Mouse (Mus musculus) erythroblast, embryonic 14.5 days (primary cell): ENCODE data around the gene Syne1. TPM values are rescaled to one million over a fixed set of nuclear protein-coding genes. Genes with fewer than 3 reads are reported as not detected.

Experiments used
- H3K27me3 ChIP-seq: 2 replicates; pipeline ENCODE4 v1.6.1; 2012; ENCODE audit warnings: inconsistent platforms; ENCODE audit not compliant: control insufficient read depth
- H3K36me3 ChIP-seq: 2 replicates; pipeline ENCODE4 v1.6.1; 2012; ENCODE audit warnings: mild to moderate bottlenecking, inconsistent platforms; ENCODE audit not compliant: control insufficient read depth
- H3K4me1 ChIP-seq: 2 replicates; pipeline ENCODE4 v1.6.1; 2012; ENCODE audit warnings: inconsistent platforms; ENCODE audit not compliant: control insufficient read depth
- H3K4me3 ChIP-seq: replicated peaks from 2 replicates; pipeline ENCODE3; 2012; ENCODE audit warnings: moderate library complexity, mild to moderate bottlenecking, inconsistent platforms
- H3K9me3 ChIP-seq: 2 replicates; pipeline ENCODE4 v1.6.1; 2012; ENCODE audit warnings: low read length, inconsistent platforms, mixed read lengths; ENCODE audit not compliant: control insufficient read depth
- GATA1 ChIP-seq: IDR thresholded peaks from 2 replicates; pipeline ENCODE4 v1.6.1; 2012; ENCODE audit warnings: low read length, inconsistent platforms, mixed read lengths
- TAL1 ChIP-seq: IDR thresholded peaks from 3 replicates; pipeline ENCODE4 v1.6.1; 2012; ENCODE audit warnings: low read length, inconsistent platforms, mixed read lengths
- polyA plus RNA-seq: library from polyadenylated mRNA; stranded (reverse); fragments of >175 nt; gene quantifications from 2 replicates; pipeline ENCODE4 v1.2.3, GENCODE M21; 2012

The Syne1 gene
- polyA plus RNA-seq, 1 experiment, result 0.19 TPM

- Histone ChIP-seq H3K27me3 (no peaks in the 10 kb centered on the region), H3K4me1 (no peaks in the 10 kb centered on the region), H3K4me3 (no peak overlapping the region), H3K9me3 (no peaks in the 10 kb centered on the region), H3K36me3 (peaks cover 23% of the 10 kb centered on the region)
- TF ChIP-seq TAL1, result no peak
- TF ChIP-seq GATA1, result no peak
Observed at GRCm38 (mm10) chr10:5177446-5178015, 373.8 kb downstream of the Syne1 start.

DNA sequence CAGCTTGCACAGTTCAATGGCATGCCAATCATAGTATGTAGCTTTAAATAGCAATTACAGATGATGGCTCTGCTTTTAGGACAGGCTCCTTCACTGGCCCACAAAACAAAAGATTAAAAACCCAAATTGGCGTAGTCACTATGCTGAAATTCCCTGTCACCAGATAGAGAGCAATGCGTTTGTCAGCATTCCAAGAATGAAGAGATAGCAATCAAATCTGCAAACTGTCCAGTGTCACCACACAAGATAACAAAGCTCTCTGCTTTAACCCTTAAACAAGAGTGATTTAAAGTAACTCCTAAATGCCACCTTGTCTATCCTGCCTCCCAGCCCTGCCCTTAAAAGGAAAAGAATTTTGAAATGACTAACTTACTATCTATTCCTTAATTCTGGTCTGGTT, 374.9 kb downstream of the Syne1 start:
- no peak for TF ChIP-seq GATA1
- no peak for TF ChIP-seq TAL1
- Histone ChIP-seq H3K36me3 (peaks cover 19% of the 10 kb centered on the region), H3K27me3 (no peaks in the 10 kb centered on the region), H3K4me1 (no peaks in the 10 kb centered on the region), H3K4me3 (no peak overlapping the region), H3K9me3 (no peaks in the 10 kb centered on the region)

GRCm38 (mm10) chr10:5170425-5170824, 380.9 kb downstream of the Syne1 start:
- Histone ChIP-seq H3K4me1 (peaks cover 7% of the 10 kb centered on the region), H3K4me3 (no peak overlapping the region), H3K36me3 (peaks cover 44% of the 10 kb centered on the region), H3K9me3 (peaks cover 4% of the 10 kb centered on the region), H3K27me3 (no peaks in the 10 kb centered on the region)
- TF ChIP-seq GATA1 (no peak), TAL1 (no peak)

DNA sequence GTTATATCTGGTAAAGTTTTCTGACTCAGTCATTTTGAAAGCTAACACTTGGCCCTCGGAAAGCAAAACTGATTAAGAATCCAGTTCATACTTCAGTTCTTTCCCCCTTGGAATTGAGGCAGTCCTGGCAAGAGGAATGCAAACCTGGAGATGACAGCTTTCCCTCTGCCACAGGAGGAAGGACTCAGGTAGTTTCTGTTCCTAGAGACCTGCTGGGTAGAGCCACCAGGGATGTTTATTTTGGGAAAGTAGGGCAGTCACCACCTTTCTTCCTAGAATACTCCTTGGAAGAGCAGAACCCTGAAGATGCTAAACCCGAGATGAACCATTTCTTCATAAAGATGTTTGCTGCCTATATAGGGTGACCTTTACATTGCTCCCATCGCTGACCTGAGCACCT, 383.8 kb downstream of the Syne1 start:
- peaks cover 10% of the 10 kb centered on the region for H3K4me1 ChIP-seq
- peaks cover 4% of the 10 kb centered on the region for H3K9me3 ChIP-seq
- H3K27me3 ChIP-seq, result no peaks in the 10 kb centered on the region
- no peak for TF ChIP-seq GATA1
- no peak for TF ChIP-seq TAL1
- H3K4me3 ChIP-seq, result no peak overlapping the region
- H3K36me3 ChIP-seq, result peaks cover 35% of the 10 kb centered on the region

GRCm38 (mm10) chr10:5165439-5165838, 385.8 kb downstream of the Syne1 start:
- Histone ChIP-seq H3K9me3 (peaks cover under 1% of the 10 kb centered on the region), H3K36me3 (peaks cover 32% of the 10 kb centered on the region), H3K4me3 (no peak overlapping the region), H3K4me1 (peaks cover 10% of the 10 kb centered on the region), H3K27me3 (no peaks in the 10 kb centered on the region)
- no peak for TF ChIP-seq TAL1
- no peak for TF ChIP-seq GATA1

GRCm38 (mm10) chr10:5163770-5164169, 387.5 kb downstream of the Syne1 start:
- Histone ChIP-seq H3K36me3 (peaks cover 31% of the 10 kb centered on the region), H3K9me3 (no peaks in the 10 kb centered on the region), H3K4me1 (peaks cover 10% of the 10 kb centered on the region), H3K4me3 (no peak overlapping the region), H3K27me3 (no peaks in the 10 kb centered on the region)
- TF ChIP-seq TAL1 (no peak), GATA1 (no peak)

GRCm38 (mm10) chr10:5163286-5163685, 388.0 kb downstream of the Syne1 start:
- no peaks in the 10 kb centered on the region for H3K9me3 ChIP-seq
- H3K4me1 ChIP-seq, result peaks cover 10% of the 10 kb centered on the region
- peaks cover 27% of the 10 kb centered on the region for H3K36me3 ChIP-seq
- no peak for TF ChIP-seq GATA1
- TF ChIP-seq TAL1, result no peak
- no peak overlapping the region for H3K4me3 ChIP-seq
- H3K27me3 ChIP-seq, result no peaks in the 10 kb centered on the region

GRCm38 (mm10) chr10:5161394-5161872, 389.8 kb downstream of the Syne1 start:
- Histone ChIP-seq H3K4me3 (no peak overlapping the region), H3K4me1 (peaks cover 10% of the 10 kb centered on the region), H3K36me3 (peaks cover 17% of the 10 kb centered on the region), H3K9me3 (no peaks in the 10 kb centered on the region), H3K27me3 (no peaks in the 10 kb centered on the region)
- TF ChIP-seq GATA1 (no peak), TAL1 (no peak)

- Histone ChIP-seq H3K4me3 (no peak overlapping the region), H3K27me3 (no peaks in the 10 kb centered on the region), H3K36me3 (peaks cover 18% of the 10 kb centered on the region), H3K9me3 (no peaks in the 10 kb centered on the region), H3K4me1 (no peaks in the 10 kb centered on the region)
- TF ChIP-seq GATA1 (no peak), TAL1 (no peak)
Observed at GRCm38 (mm10) chr10:5159679-5160078, 391.6 kb downstream of the Syne1 start.

- peaks cover 20% of the 10 kb centered on the region for H3K36me3 ChIP-seq
- no peaks in the 10 kb centered on the region for H3K4me1 ChIP-seq
- TF ChIP-seq TAL1 (no peak), GATA1 (no peak)
- no peaks in the 10 kb centered on the region for H3K27me3 ChIP-seq
- no peaks in the 10 kb centered on the region for H3K9me3 ChIP-seq
- H3K4me3 ChIP-seq, result no peak overlapping the region
Observed at GRCm38 (mm10) chr10:5153047-5153446, 398.2 kb downstream of the Syne1 start.
